Mouse (Mus musculus) ES-E14 (cell line): ENCODE results near the gene Ddx21.

ENCODE experiments used
- CHD2 ChIP-seq: IDR thresholded peaks from 2 replicates; pipeline ENCODE4 v1.6.1; 2014; ENCODE audit warnings: mild to moderate bottlenecking, low read depth, low read length, inconsistent platforms
- HCFC1 ChIP-seq: IDR thresholded peaks from 2 replicates; pipeline ENCODE4 v1.6.1; 2012; ENCODE audit warnings: low read length, inconsistent platforms, borderline replicate concordance; ENCODE audit not compliant: insufficient read depth
- MAFK ChIP-seq: IDR thresholded peaks from 2 replicates; pipeline ENCODE4 v1.6.1; 2014; ENCODE audit warnings: mild to moderate bottlenecking, low read depth, low read length, inconsistent platforms; ENCODE audit not compliant: insufficient read depth
- ZC3H11A ChIP-seq: IDR thresholded peaks from 2 replicates; pipeline ENCODE4 v1.6.1; 2012; ENCODE audit warnings: low read depth, mild to moderate bottlenecking, inconsistent platforms, low read length, borderline replicate concordance
- ZNF384 ChIP-seq: IDR thresholded peaks from 2 replicates; pipeline ENCODE4 v1.6.1; 2012; ENCODE audit warnings: low read depth, low read length, inconsistent platforms

DNA sequence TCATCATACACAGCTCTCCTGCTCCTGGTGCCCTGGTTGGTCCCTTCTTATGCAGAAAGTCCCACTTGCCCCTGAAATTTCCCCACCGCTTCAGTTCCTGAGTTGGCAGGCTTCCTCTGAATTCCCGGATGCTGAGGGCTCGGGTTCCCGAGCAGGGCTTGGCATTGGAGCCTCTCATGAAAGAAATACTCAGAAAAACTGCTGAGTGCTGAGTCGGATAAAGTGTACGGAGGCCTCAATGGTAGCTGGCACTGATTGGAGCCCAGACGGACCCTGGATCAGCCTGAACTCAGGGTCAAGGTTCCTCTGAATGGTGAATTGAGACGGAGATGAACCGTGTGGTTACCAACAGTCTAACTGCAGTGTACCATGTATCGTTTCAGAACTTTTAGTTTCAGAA lies 55.6 kb downstream of the Ddx21 start:
- TF ChIP-seq MAFK (no peak), ZC3H11A (no peak), ZNF384 (no peak), HCFC1 (no peak), CHD2 (no peak)
